Mouse (Mus musculus) olfactory bulb, adult 2 months (tissue): Measurements from ENCODE around the gene Sap30.

Experiments
- CTCF ChIP-seq: fragments of 200-500 bp; IDR thresholded peaks from 2 replicates; pipeline ENCODE4 v1.5.1; 2012; ENCODE audit warnings: low read depth, mild to moderate bottlenecking, low read length, moderate library complexity; ENCODE audit not compliant: insufficient read depth
- POLR2A ChIP-seq: fragments of 200-500 bp; IDR thresholded peaks from 2 replicates; pipeline ENCODE4 v1.6.1; 2012; ENCODE audit warnings: mild to moderate bottlenecking, low read depth, low read length, moderate library complexity; ENCODE audit not compliant: insufficient read depth

- TF ChIP-seq CTCF (no peak), POLR2A (no peak)
Measured at GRCm38 (mm10) chr8:57453361-57453760, 34.3 kb downstream of the Sap30 start.
